Mouse (Mus musculus) frontal cortex, postnatal 36 days (tissue): ENCODE results near the gene Cyp1b1.

Experiments
- DNase-seq, 2 experiments: peaks; one replicate each; pipeline ENCODE4 v3.0.0; 2022; ENCODE audit warnings: low spot score in 2 of 2

Gene Cyp1b1

GRCm38 (mm10) chr17:79714931-79715637 lies at the start of gene Cyp1b1:
Cyp1b1 (minus strand) TSS chr17:79715061.
- no peak for DNase-seq

- no peak for DNase-seq
Observed at GRCm38 (mm10) chr17:79761841-79762240, 47.0 kb upstream of the Cyp1b1 start.

- DNase-seq, result no peak
Observed at GRCm38 (mm10) chr17:79753831-79754230, 39.0 kb upstream of the Cyp1b1 start.

GRCm38 (mm10) chr17:79752836-79753235 lies 38.0 kb upstream of the Cyp1b1 start:
- DNase-seq, result no peak

- DNase-seq, result no peak
Observed at GRCm38 (mm10) chr17:79751661-79752191, 36.9 kb upstream of the Cyp1b1 start.

GRCm38 (mm10) chr17:79749647-79750046 lies 34.8 kb upstream of the Cyp1b1 start:
- no peak for DNase-seq

- peak in 1 of 2 experiments; percentile 24 for DNase-seq
Observed at GRCm38 (mm10) chr17:79746954-79747353, 32.1 kb upstream of the Cyp1b1 start.

GRCm38 (mm10) chr17:79746146-79746591 lies 31.3 kb upstream of the Cyp1b1 start:
- DNase-seq, result no peak

GRCm38 (mm10) chr17:79745051-79745731 lies 30.3 kb upstream of the Cyp1b1 start:
- no peak for DNase-seq

GRCm38 (mm10) chr17:79743507-79743906 lies 28.6 kb upstream of the Cyp1b1 start:
- DNase-seq, result no peak

GRCm38 (mm10) chr17:79742635-79743034 lies 27.8 kb upstream of the Cyp1b1 start:
- no peak for DNase-seq

GRCm38 (mm10) chr17:79738847-79739498 lies 24.1 kb upstream of the Cyp1b1 start:
- no peak for DNase-seq

GRCm38 (mm10) chr17:79737598-79737997 lies 22.7 kb upstream of the Cyp1b1 start:
- no peak for DNase-seq

GRCm38 (mm10) chr17:79733039-79733438 lies 18.2 kb upstream of the Cyp1b1 start:
- DNase-seq, result no peak

- no peak for DNase-seq
Observed at GRCm38 (mm10) chr17:79730988-79731387, 16.1 kb upstream of the Cyp1b1 start.

- DNase-seq, result no peak
Observed at GRCm38 (mm10) chr17:79728585-79729503, 14.0 kb upstream of the Cyp1b1 start.

- DNase-seq, result no peak
Observed at GRCm38 (mm10) chr17:79728053-79728584, 13.3 kb upstream of the Cyp1b1 start.

GRCm38 (mm10) chr17:79726613-79727012 lies 11.8 kb upstream of the Cyp1b1 start:
- DNase-seq, result no peak

GRCm38 (mm10) chr17:79720681-79721080 lies 5.8 kb upstream of the Cyp1b1 start:
- no peak for DNase-seq

GRCm38 (mm10) chr17:79715649-79716143 lies 835 bp upstream of the Cyp1b1 start:
- DNase-seq, result peak; percentile 81 to 90

GRCm38 (mm10) chr17:79714368-79714895 lies 429 bp downstream of the Cyp1b1 start:
- no peak for DNase-seq
